Mouse (Mus musculus) brown adipose tissue, adult 24 weeks (tissue): ENCODE data around the gene Dach1. TPM values are rescaled to one million over a fixed set of nuclear protein-coding genes. Genes with fewer than 3 reads are reported as not detected.

Experiments used
- H3K27ac ChIP-seq: fragments of 200-500 bp; replicated peaks from 2 replicates; pipeline ENCODE4 v1.5.1; 2012; ENCODE audit warnings: low read depth, mild to moderate bottlenecking, low read length
- H3K4me1 ChIP-seq: fragments of 200-500 bp; 2 replicates; pipeline ENCODE4 v1.6.1; 2012; ENCODE audit warnings: low read length, mixed read lengths; ENCODE audit not compliant: control insufficient read depth, insufficient read depth, insufficient read length
- H3K4me3 ChIP-seq: fragments of 200-500 bp; 2 replicates; pipeline ENCODE4 v1.5.1; 2012; ENCODE audit warnings: low read depth, mild to moderate bottlenecking, low read length, moderate library complexity; ENCODE audit not compliant: insufficient read depth
- polyA plus RNA-seq: library from polyadenylated mRNA; stranded (reverse); fragments of >200 nt; gene quantifications from 2 replicates; pipeline ENCODE4 v1.2.4, GENCODE M21; 2012; ENCODE audit not compliant: missing spikeins, insufficient read depth, insufficient read length

The Dach1 gene
- polyA plus RNA-seq, 1 experiment = 1.5 TPM

- Histone ChIP-seq H3K27ac (no peak overlapping the region), H3K4me1 (no peaks in the 10 kb centered on the region), H3K4me3 (no peak overlapping the region)
These were observed 27.8 kb downstream of the Dach1 start for GRCm38 (mm10) chr14:98141758-98142157.

GRCm38 (mm10) chr14:98138873-98139665 is 30.5 kb downstream of the Dach1 start:
- Histone ChIP-seq H3K4me1 (no peaks in the 10 kb centered on the region), H3K4me3 (no peak overlapping the region), H3K27ac (no peak overlapping the region)

GRCm38 (mm10) chr14:98134546-98134945 is 35.0 kb downstream of the Dach1 start:
- no peak overlapping the region for H3K27ac ChIP-seq
- H3K4me3 ChIP-seq = no peak overlapping the region
- H3K4me1 ChIP-seq = no peaks in the 10 kb centered on the region

GRCm38 (mm10) chr14:98123032-98123431 is 46.5 kb downstream of the Dach1 start:
- no peak overlapping the region for H3K4me3 ChIP-seq
- peaks cover 3% of the 10 kb centered on the region for H3K4me1 ChIP-seq
- H3K27ac ChIP-seq = no peak overlapping the region

- Histone ChIP-seq H3K4me1 (no peaks in the 10 kb centered on the region; the same call in 1 of the 2 replicates), H3K4me3 (no peak overlapping the region), H3K27ac (no peak overlapping the region)
These were observed 52.9 kb downstream of the Dach1 start for GRCm38 (mm10) chr14:98116627-98117026.

GRCm38 (mm10) chr14:98113106-98113505 is 56.5 kb downstream of the Dach1 start:
- Histone ChIP-seq H3K4me3 (no peak overlapping the region), H3K4me1 (no peaks in the 10 kb centered on the region; the same call in 1 of the 2 replicates), H3K27ac (no peak overlapping the region)

GRCm38 (mm10) chr14:98109929-98110328 is 59.6 kb downstream of the Dach1 start:
- no peak overlapping the region for H3K27ac ChIP-seq
- H3K4me3 ChIP-seq = no peak overlapping the region
- H3K4me1 ChIP-seq = no peaks in the 10 kb centered on the region; the same call in 1 of the 2 replicates

- no peak overlapping the region for H3K4me3 ChIP-seq
- no peaks in the 10 kb centered on the region for H3K4me1 ChIP-seq
- no peak overlapping the region for H3K27ac ChIP-seq
These were observed 60.8 kb downstream of the Dach1 start for GRCm38 (mm10) chr14:98108764-98109163.

GRCm38 (mm10) chr14:98106208-98106607 is 63.4 kb downstream of the Dach1 start:
- Histone ChIP-seq H3K4me1 (no peaks in the 10 kb centered on the region), H3K4me3 (no peak overlapping the region), H3K27ac (no peak overlapping the region)

GRCm38 (mm10) chr14:98104314-98104955 is 65.1 kb downstream of the Dach1 start:
- H3K4me3 ChIP-seq = no peak overlapping the region
- no peaks in the 10 kb centered on the region for H3K4me1 ChIP-seq
- H3K27ac ChIP-seq = no peak overlapping the region

GRCm38 (mm10) chr14:98095229-98095628 is 74.3 kb downstream of the Dach1 start:
- Histone ChIP-seq H3K4me3 (no peak overlapping the region), H3K4me1 (no peaks in the 10 kb centered on the region), H3K27ac (no peak overlapping the region)

- no peak overlapping the region for H3K27ac ChIP-seq
These were observed 80.3 kb downstream of the Dach1 start for GRCm38 (mm10) chr14:98089246-98089645.

GRCm38 (mm10) chr14:98087355-98087754 is 82.2 kb downstream of the Dach1 start:
- Histone ChIP-seq H3K4me1 (peaks cover 2% of the 10 kb centered on the region; the same call in 1 of the 2 replicates), H3K27ac (no peak overlapping the region), H3K4me3 (no peak overlapping the region)

More at GRCm38 (mm10) chr14:98089246-98089645, 80.3 kb downstream of the Dach1 start:
- Histone ChIP-seq H3K4me3 (no peak overlapping the region), H3K4me1 (peaks cover 2% of the 10 kb centered on the region; the same call in 1 of the 2 replicates)

- Histone ChIP-seq H3K4me1 (peaks cover 2% of the 10 kb centered on the region; the same call in 1 of the 2 replicates), H3K4me3 (no peak overlapping the region), H3K27ac (no peak overlapping the region)
These were observed 82.8 kb downstream of the Dach1 start for GRCm38 (mm10) chr14:98086794-98087193.

- peaks cover 2% of the 10 kb centered on the region; the same call in 1 of the 2 replicates for H3K4me1 ChIP-seq
- no peak overlapping the region for H3K27ac ChIP-seq
- no peak overlapping the region for H3K4me3 ChIP-seq
These were observed 84.4 kb downstream of the Dach1 start for GRCm38 (mm10) chr14:98085141-98085540.
